Mouse (Mus musculus): ENCODE measurements at regions not wholly inside any gene's neighbourhood (a gene's known extent, or its start where the extent isn't known, plus 50 kb on each side); places are given as distances from the start of the nearest gene placed in this dataset.

GRCm38 (mm10) chr6:94834551-94834950 lies 134.6 kb upstream of the Lrig1 start:
- H3K9ac ChIP-seq = no peak overlapping the region
- no peak for ATAC-seq (ENCODE audit: low FRiP score)
- no peaks in the 10 kb centered on the region for H3K36me3 ChIP-seq
- no peaks in the 10 kb centered on the region for H3K9me3 ChIP-seq (replicated peaks)
- no peaks in the 10 kb centered on the region for H3K27me3 ChIP-seq
- no peak overlapping the region for H3K4me2 ChIP-seq (replicated peaks)
- H3K4me1 ChIP-seq = no peaks in the 10 kb centered on the region
- H3K27ac ChIP-seq = no peak overlapping the region
- H3K4me3 ChIP-seq = no peak overlapping the region
- 32% methylated on average over 1 of the region's 1 CpGs for WGBS

GRCm38 (mm10) chr6:94830801-94831200 lies 130.8 kb upstream of the Lrig1 start:
- no peak overlapping the region for H3K9ac ChIP-seq
- no peak overlapping the region for H3K4me3 ChIP-seq
- H3K27me3 ChIP-seq = no peaks in the 10 kb centered on the region
- 77% methylated on average over 8 of the region's 8 CpGs for WGBS
- no peaks in the 10 kb centered on the region for H3K36me3 ChIP-seq
- no peaks in the 10 kb centered on the region for H3K4me1 ChIP-seq
- no peak overlapping the region for H3K27ac ChIP-seq
- H3K4me2 ChIP-seq (replicated peaks) = no peak overlapping the region
- ATAC-seq (ENCODE audit: low FRiP score) = no peak
- no peaks in the 10 kb centered on the region for H3K9me3 ChIP-seq (replicated peaks)

DNA sequence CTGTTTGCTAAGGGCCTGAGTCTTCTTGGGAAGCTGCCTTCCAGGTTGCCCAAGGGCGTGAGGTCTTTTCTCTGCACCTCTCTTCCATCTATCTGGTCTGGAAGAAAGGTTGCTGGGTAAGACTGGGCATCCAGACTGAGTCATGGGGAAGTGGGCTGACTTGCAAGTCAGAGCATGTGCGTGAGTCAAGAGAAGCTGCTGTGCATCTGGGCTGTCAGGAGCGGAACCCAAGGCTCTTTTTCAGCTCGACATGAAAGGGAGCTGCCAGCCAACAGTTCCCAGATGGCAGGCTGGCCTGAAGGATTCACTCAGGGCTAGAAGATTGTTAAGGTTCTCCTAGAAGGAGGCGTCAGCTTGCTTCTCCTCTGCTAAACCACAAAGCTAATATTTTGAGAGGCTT lies 129.3 kb upstream of the Lrig1 start:
- 89% methylated on average over 5 of the region's 5 CpGs for WGBS
- H3K4me3 ChIP-seq = no peak overlapping the region
- H3K27me3 ChIP-seq = no peaks in the 10 kb centered on the region
- ATAC-seq (ENCODE audit: low FRiP score) = no peak
- H3K9ac ChIP-seq = no peak overlapping the region
- H3K9me3 ChIP-seq (replicated peaks) = no peaks in the 10 kb centered on the region
- H3K4me1 ChIP-seq = no peaks in the 10 kb centered on the region
- H3K4me2 ChIP-seq (replicated peaks) = no peak overlapping the region
- no peak overlapping the region for H3K27ac ChIP-seq
- no peaks in the 10 kb centered on the region for H3K36me3 ChIP-seq

DNA sequence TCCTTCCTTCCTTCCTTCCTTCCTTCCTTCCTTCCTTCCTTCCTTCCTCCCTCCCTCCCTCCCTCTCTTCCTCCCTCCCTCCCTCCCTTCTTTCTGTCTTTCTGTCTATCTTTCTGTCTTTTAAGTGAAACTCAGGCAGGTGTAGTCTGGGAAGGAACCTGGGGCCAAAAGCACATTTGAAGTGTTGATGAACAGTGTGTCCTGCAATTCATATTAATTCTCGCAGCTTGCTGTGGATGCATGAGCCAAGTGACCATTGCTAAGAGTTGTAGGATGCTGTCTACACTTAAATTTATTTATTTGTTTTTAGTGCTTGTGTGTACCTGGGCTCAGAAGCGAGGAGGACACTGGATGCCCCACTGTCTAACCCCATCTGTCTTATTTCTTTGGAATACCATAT lies 126.7 kb upstream of the Lrig1 start:
- WGBS = 78% methylated on average over 2 of the region's 2 CpGs
- H3K27ac ChIP-seq = no peak overlapping the region

DNA sequence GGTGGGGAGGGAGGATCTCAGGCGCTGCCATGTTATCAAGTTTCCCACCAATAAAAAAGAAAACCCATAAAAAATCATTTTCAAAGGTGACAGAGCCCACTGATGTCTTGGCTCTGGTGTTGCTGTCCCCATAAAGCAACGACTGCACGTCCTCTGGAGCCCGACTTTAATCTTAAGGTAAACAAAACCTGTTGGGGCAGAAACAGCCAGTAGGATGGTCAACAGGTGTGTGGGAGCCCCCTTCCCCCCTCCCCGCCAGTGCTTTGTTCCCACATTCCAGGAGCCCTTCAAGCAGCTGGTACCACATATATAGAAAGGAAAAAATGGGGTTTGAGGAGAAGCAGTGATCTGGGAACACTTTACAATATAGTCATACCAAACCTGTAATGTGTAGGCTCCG lies 118.3 kb upstream of the Lrig1 start:
- no peaks in the 10 kb centered on the region for H3K9me3 ChIP-seq (replicated peaks)
- no peaks in the 10 kb centered on the region for H3K27me3 ChIP-seq
- H3K4me2 ChIP-seq (replicated peaks) = no peak overlapping the region
- no peak overlapping the region for H3K27ac ChIP-seq
- ATAC-seq (ENCODE audit: low FRiP score) = no peak
- no peaks in the 10 kb centered on the region for H3K36me3 ChIP-seq
- no peak overlapping the region for H3K9ac ChIP-seq
- WGBS = 59% methylated on average over 6 of the region's 6 CpGs
- peaks cover 8% of the 10 kb centered on the region; the same call in 1 of the 2 replicates for H3K4me1 ChIP-seq
- H3K4me3 ChIP-seq = no peak overlapping the region

More for the DNA sequence above, 126.7 kb upstream of the Lrig1 start:
- no peaks in the 10 kb centered on the region for H3K27me3 ChIP-seq
- H3K9me3 ChIP-seq (replicated peaks) = no peaks in the 10 kb centered on the region
- H3K9ac ChIP-seq = no peak overlapping the region
- no peak overlapping the region for H3K4me3 ChIP-seq
- H3K36me3 ChIP-seq = no peaks in the 10 kb centered on the region
- ATAC-seq (ENCODE audit: low FRiP score) = no peak
- H3K4me1 ChIP-seq = no peaks in the 10 kb centered on the region
- H3K4me2 ChIP-seq (replicated peaks) = no peak overlapping the region

GRCm38 (mm10) chr6:94816161-94816560 lies 116.2 kb upstream of the Lrig1 start:
- ATAC-seq (ENCODE audit: low FRiP score) = no peak
- Histone ChIP-seq H3K9me3 (replicated peaks) (no peaks in the 10 kb centered on the region), H3K36me3 (no peaks in the 10 kb centered on the region), H3K9ac (no peak overlapping the region), H3K27me3 (no peaks in the 10 kb centered on the region), H3K27ac (no peak overlapping the region), H3K4me1 (peaks cover 15% of the 10 kb centered on the region; the same call in 1 of the 2 replicates), H3K4me2 (replicated peaks) (no peak overlapping the region), H3K4me3 (no peak overlapping the region)
- 74% methylated on average over 5 of the region's 5 CpGs for WGBS

DNA sequence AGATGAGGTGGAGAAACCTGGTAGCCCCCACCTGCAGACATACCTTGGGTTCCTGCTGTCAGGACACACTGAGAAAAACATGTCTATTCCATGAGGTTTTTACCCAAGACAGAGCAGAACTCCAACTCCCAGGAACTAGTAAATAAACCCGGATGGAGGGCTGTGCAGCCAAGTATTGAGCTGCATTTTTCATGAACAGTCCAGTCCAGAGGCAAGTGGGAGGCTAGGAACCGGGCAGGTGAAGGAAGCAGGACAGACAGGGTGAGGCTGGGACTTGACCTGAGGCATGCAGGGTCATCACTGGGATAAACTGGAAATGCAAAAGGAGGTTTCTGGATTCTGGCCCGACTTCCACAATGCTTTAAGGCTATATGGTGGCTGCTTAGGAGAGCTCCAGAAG lies 114.8 kb upstream of the Lrig1 start:
- WGBS = 60% methylated on average over 3 of the region's 3 CpGs
- 0 out of 2 replicates have a peak, but pooled peaks have one; percentile 2 for ATAC-seq (ENCODE audit: low FRiP score)

GRCm38 (mm10) chr6:94813481-94814148 lies 113.7 kb upstream of the Lrig1 start:
- 56% methylated on average over 7 of the region's 7 CpGs for WGBS
- H3K4me2 ChIP-seq (replicated peaks) = no peak overlapping the region
- ATAC-seq (ENCODE audit: low FRiP score) = no peak
- H3K27me3 ChIP-seq = no peaks in the 10 kb centered on the region
- H3K27ac ChIP-seq = no peak overlapping the region
- H3K36me3 ChIP-seq = no peaks in the 10 kb centered on the region
- no peak overlapping the region for H3K4me3 ChIP-seq
- H3K9ac ChIP-seq = no peak overlapping the region
- H3K9me3 ChIP-seq (replicated peaks) = no peaks in the 10 kb centered on the region
- H3K4me1 ChIP-seq = peaks cover 15% of the 10 kb centered on the region; the same call in 1 of the 2 replicates

More for the DNA sequence above, 114.8 kb upstream of the Lrig1 start:
- Histone ChIP-seq H3K9me3 (replicated peaks) (no peaks in the 10 kb centered on the region), H3K4me1 (peaks cover 15% of the 10 kb centered on the region; the same call in 1 of the 2 replicates), H3K4me3 (no peak overlapping the region), H3K4me2 (replicated peaks) (no peak overlapping the region), H3K27ac (no peak overlapping the region), H3K36me3 (no peaks in the 10 kb centered on the region), H3K9ac (no peak overlapping the region), H3K27me3 (no peaks in the 10 kb centered on the region)

DNA sequence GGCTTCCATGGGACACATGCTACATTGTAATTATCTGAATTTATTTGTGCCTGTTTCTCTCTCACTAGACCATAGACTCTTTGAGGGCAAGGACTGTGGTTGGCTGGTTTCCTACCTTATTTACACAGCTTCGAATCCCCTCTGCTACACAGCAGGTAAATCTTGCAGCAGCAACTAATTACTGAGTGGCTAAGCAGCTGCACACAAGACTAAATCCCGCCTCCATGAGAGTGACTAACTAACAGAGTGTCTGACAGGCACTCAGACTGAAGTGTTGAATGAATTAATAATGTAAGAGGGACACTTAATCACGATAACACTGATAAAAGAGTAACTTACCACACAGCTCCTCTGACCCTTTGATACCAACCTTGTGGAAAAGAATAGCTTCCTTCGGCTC lies 111.9 kb upstream of the Lrig1 start:
- Histone ChIP-seq H3K27me3 (no peaks in the 10 kb centered on the region), H3K27ac (no peak overlapping the region), H3K9ac (no peak overlapping the region), H3K9me3 (replicated peaks) (no peaks in the 10 kb centered on the region), H3K4me2 (replicated peaks) (no peak overlapping the region), H3K4me1 (peaks cover 19% of the 10 kb centered on the region; the same call in 1 of the 2 replicates), H3K4me3 (no peak overlapping the region), H3K36me3 (no peaks in the 10 kb centered on the region)
- 32% methylated on average over 4 of the region's 4 CpGs for WGBS
- ATAC-seq (ENCODE audit: low FRiP score) = no peak; the same call in 1 of the 2 replicates

DNA sequence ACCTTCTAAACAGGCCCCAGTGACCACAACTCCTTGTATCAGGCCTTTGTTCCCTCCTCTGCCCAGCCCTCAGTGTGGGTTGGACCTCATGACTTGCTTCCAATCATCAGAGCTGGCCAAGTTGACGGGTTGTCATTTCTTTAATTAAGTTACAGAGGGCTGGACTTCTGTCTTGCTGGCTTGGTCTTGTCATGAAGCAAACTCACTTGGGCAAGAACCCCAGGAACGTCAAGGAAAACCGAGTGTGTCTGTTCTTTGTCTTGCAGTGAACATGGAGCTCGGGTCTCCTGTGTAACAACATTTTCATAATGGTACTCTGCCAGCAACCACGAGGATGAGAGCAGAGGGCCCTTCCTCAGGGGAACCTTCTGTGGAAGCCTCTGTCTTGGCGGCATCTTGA lies 107.3 kb upstream of the Lrig1 start:
- WGBS = 74% methylated on average over 6 of the region's 6 CpGs
- Histone ChIP-seq H3K4me1 (peaks cover 10% of the 10 kb centered on the region; the same call in 1 of the 2 replicates), H3K27ac (no peak overlapping the region), H3K9ac (no peak overlapping the region), H3K27me3 (no peaks in the 10 kb centered on the region), H3K4me3 (no peak overlapping the region), H3K4me2 (replicated peaks) (no peak overlapping the region), H3K9me3 (replicated peaks) (no peaks in the 10 kb centered on the region), H3K36me3 (no peaks in the 10 kb centered on the region)
- ATAC-seq (ENCODE audit: low FRiP score) = no peak

DNA sequence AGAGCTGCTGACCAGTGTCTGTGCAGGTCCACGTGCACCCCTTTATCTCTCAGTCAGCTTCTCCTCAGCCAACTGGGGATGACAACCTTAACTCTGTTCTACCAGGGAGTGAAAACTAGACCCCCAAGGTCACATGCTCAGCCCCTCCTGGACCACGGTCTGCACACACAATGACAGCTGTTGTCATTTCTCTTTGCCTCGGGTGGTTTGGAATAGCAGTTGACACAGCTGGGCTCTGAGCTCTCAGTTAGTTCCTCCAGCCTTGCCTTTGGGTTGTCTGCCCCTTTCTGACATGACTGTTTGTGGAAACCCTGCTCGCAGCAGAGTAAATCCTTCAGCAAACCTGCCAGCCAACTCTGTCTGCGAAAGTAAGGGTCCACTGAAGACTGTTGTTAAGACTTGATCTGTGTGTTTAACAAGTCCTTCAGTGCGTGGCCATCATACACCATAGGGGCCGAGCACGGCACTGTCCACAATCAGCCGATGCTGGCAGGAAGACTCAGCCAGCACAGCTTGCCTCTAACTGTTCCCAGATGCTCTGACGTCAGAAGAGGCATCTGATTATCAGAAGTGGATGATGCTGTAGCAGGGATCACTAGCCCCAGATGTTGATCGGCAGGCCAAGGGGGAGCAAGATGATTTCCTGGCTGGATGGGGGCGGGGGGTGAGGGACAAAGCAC lies 106.7 kb upstream of the Lrig1 start:
- no peaks in the 10 kb centered on the region for H3K27me3 ChIP-seq
- no peaks in the 10 kb centered on the region for H3K36me3 ChIP-seq
- ATAC-seq (ENCODE audit: low FRiP score) = no peak
- H3K9me3 ChIP-seq (replicated peaks) = no peaks in the 10 kb centered on the region
- H3K4me1 ChIP-seq = peaks cover 7% of the 10 kb centered on the region; the same call in 1 of the 2 replicates
- H3K27ac ChIP-seq = no peak overlapping the region
- no peak overlapping the region for H3K9ac ChIP-seq
- H3K4me2 ChIP-seq (replicated peaks) = no peak overlapping the region
- H3K4me3 ChIP-seq = no peak overlapping the region
- 64% methylated on average over 12 of the region's 12 CpGs for WGBS

DNA sequence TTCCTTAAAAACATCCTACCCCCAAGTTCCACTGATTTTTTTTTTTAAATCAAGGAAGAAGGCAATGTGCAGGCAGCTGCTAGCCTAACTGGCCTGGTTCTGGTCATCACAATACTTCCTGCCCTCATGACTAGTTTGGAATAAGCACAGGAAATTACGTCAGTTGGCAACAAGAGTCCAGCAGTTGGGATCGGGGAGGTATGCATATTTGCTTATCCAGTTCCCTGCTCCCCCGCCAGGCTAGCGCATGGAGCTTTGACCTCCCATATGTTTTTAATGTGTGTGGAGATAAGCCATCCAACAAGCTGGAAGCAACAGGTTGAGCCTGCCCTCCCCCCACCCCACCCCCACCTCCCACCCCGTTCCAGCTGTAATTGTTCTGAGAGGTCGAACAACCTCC lies 105.7 kb upstream of the Lrig1 start:
- no peak overlapping the region for H3K9ac ChIP-seq
- H3K4me1 ChIP-seq = peaks cover 13% of the 10 kb centered on the region
- H3K36me3 ChIP-seq = no peaks in the 10 kb centered on the region
- WGBS = 76% methylated on average over 6 of the region's 6 CpGs
- H3K4me3 ChIP-seq = no peak overlapping the region
- no peak for ATAC-seq (ENCODE audit: low FRiP score)
- H3K27me3 ChIP-seq = no peaks in the 10 kb centered on the region
- no peak overlapping the region for H3K4me2 ChIP-seq (replicated peaks)
- no peaks in the 10 kb centered on the region for H3K9me3 ChIP-seq (replicated peaks)
- no peak overlapping the region for H3K27ac ChIP-seq

Data from hindbrain, embryonic 12.5 days (tissue).